Mouse (Mus musculus): ENCODE results near the gene Fbxl13. TPM values are rescaled to one million over a fixed set of nuclear protein-coding genes. Genes with fewer than 3 reads are reported as not detected.

Fbxl13 gene
- polyA plus RNA-seq, 1 experiment = 0.42 TPM

- TF ChIP-seq POLR2A (IDR thresholded peaks at IDR 0.05; ENCODE audit: borderline replicate concordance, extremely low read depth, insufficient read depth, insufficient read length, poor library complexity, severe bottlenecking) = no peak
- no peak for TF ChIP-seq CTCF (IDR thresholded peaks at IDR 0.05; ENCODE audit: borderline replicate concordance, extremely low read depth, insufficient read depth, insufficient read length)
- DNase-seq (ENCODE audit: low read depth) = no peak
Measured at GRCm38 (mm10) chr5:21493294-21493999, 152.0 kb downstream of the Fbxl13 start.

GRCm38 (mm10) chr5:21492213-21492612 is 153.2 kb downstream of the Fbxl13 start:
- no peak for TF ChIP-seq CTCF (IDR thresholded peaks at IDR 0.05; ENCODE audit: borderline replicate concordance, extremely low read depth, insufficient read depth, insufficient read length)
- no peak for TF ChIP-seq POLR2A (IDR thresholded peaks at IDR 0.05; ENCODE audit: borderline replicate concordance, extremely low read depth, insufficient read depth, insufficient read length, poor library complexity, severe bottlenecking)
- no peak for DNase-seq (ENCODE audit: low read depth)

GRCm38 (mm10) chr5:21491469-21491868 is 154.0 kb downstream of the Fbxl13 start:
- no peak for DNase-seq (ENCODE audit: low read depth)
- TF ChIP-seq CTCF (IDR thresholded peaks at IDR 0.05; ENCODE audit: borderline replicate concordance, extremely low read depth, insufficient read depth, insufficient read length) (no peak), POLR2A (IDR thresholded peaks at IDR 0.05; ENCODE audit: borderline replicate concordance, extremely low read depth, insufficient read depth, insufficient read length, poor library complexity, severe bottlenecking) (no peak)

- peak; percentile 19 for DNase-seq (ENCODE audit: low read depth)
- TF ChIP-seq CTCF (IDR thresholded peaks at IDR 0.05; ENCODE audit: borderline replicate concordance, extremely low read depth, insufficient read depth, insufficient read length) (no peak), POLR2A (IDR thresholded peaks at IDR 0.05; ENCODE audit: borderline replicate concordance, extremely low read depth, insufficient read depth, insufficient read length, poor library complexity, severe bottlenecking) (no peak)
Measured at GRCm38 (mm10) chr5:21489135-21489534, 156.3 kb downstream of the Fbxl13 start.

- no peak for DNase-seq (ENCODE audit: low read depth)
- no peak for TF ChIP-seq POLR2A (IDR thresholded peaks at IDR 0.05; ENCODE audit: borderline replicate concordance, extremely low read depth, insufficient read depth, insufficient read length, poor library complexity, severe bottlenecking)
- no peak for TF ChIP-seq CTCF (IDR thresholded peaks at IDR 0.05; ENCODE audit: borderline replicate concordance, extremely low read depth, insufficient read depth, insufficient read length)
Measured at GRCm38 (mm10) chr5:21488506-21488905, 156.9 kb downstream of the Fbxl13 start.

- no peak for DNase-seq (ENCODE audit: low read depth)
- TF ChIP-seq CTCF (IDR thresholded peaks at IDR 0.05; ENCODE audit: borderline replicate concordance, extremely low read depth, insufficient read depth, insufficient read length) = no peak
- no peak for TF ChIP-seq POLR2A (IDR thresholded peaks at IDR 0.05; ENCODE audit: borderline replicate concordance, extremely low read depth, insufficient read depth, insufficient read length, poor library complexity, severe bottlenecking)
Measured at GRCm38 (mm10) chr5:21487716-21488115, 157.7 kb downstream of the Fbxl13 start.

- no peak for TF ChIP-seq CTCF (IDR thresholded peaks at IDR 0.05; ENCODE audit: borderline replicate concordance, extremely low read depth, insufficient read depth, insufficient read length)
- TF ChIP-seq POLR2A (IDR thresholded peaks at IDR 0.05; ENCODE audit: borderline replicate concordance, extremely low read depth, insufficient read depth, insufficient read length, poor library complexity, severe bottlenecking) = no peak
- DNase-seq (ENCODE audit: low read depth) = no peak
Measured at GRCm38 (mm10) chr5:21487306-21487705, 158.1 kb downstream of the Fbxl13 start.

- TF ChIP-seq POLR2A (IDR thresholded peaks at IDR 0.05; ENCODE audit: borderline replicate concordance, extremely low read depth, insufficient read depth, insufficient read length, poor library complexity, severe bottlenecking) (no peak), CTCF (IDR thresholded peaks at IDR 0.05; ENCODE audit: borderline replicate concordance, extremely low read depth, insufficient read depth, insufficient read length) (no peak)
- no peak for DNase-seq (ENCODE audit: low read depth)
Measured at GRCm38 (mm10) chr5:21486798-21487197, 158.6 kb downstream of the Fbxl13 start.

GRCm38 (mm10) chr5:21485197-21485829 is 160.1 kb downstream of the Fbxl13 start:
- no peak for DNase-seq (ENCODE audit: low read depth)
- TF ChIP-seq CTCF (IDR thresholded peaks at IDR 0.05; ENCODE audit: borderline replicate concordance, extremely low read depth, insufficient read depth, insufficient read length) (no peak), POLR2A (IDR thresholded peaks at IDR 0.05; ENCODE audit: borderline replicate concordance, extremely low read depth, insufficient read depth, insufficient read length, poor library complexity, severe bottlenecking) (no peak)

GRCm38 (mm10) chr5:21483275-21483674 is 162.2 kb downstream of the Fbxl13 start:
- DNase-seq (ENCODE audit: low read depth) = no peak
- TF ChIP-seq CTCF (IDR thresholded peaks at IDR 0.05; ENCODE audit: borderline replicate concordance, extremely low read depth, insufficient read depth, insufficient read length) = no peak
- TF ChIP-seq POLR2A (IDR thresholded peaks at IDR 0.05; ENCODE audit: borderline replicate concordance, extremely low read depth, insufficient read depth, insufficient read length, poor library complexity, severe bottlenecking) = no peak

GRCm38 (mm10) chr5:21482446-21483222 is 162.8 kb downstream of the Fbxl13 start:
- TF ChIP-seq POLR2A (IDR thresholded peaks at IDR 0.05; ENCODE audit: borderline replicate concordance, extremely low read depth, insufficient read depth, insufficient read length, poor library complexity, severe bottlenecking) = no peak
- TF ChIP-seq CTCF (IDR thresholded peaks at IDR 0.05; ENCODE audit: borderline replicate concordance, extremely low read depth, insufficient read depth, insufficient read length) = no peak
- peak; percentile 36 for DNase-seq (ENCODE audit: low read depth)

Measured in brain, embryonic 14.5 days (tissue).